Mouse (Mus musculus): Measurements from ENCODE around the gene Lrch4.

GRCm38 (mm10) chr5:137633397-137634084 lies 4.6 kb downstream of the Lrch4 start:
- TF ChIP-seq CTCF (IDR thresholded peaks at IDR 0.05; ENCODE audit: insufficient read depth, low read length) (no peak), POLR2A (IDR thresholded peaks at IDR 0.05; ENCODE audit: borderline replicate concordance, extremely low read depth, low read depth, low read length) (no peak)

Measured in lung, adult 2 months (tissue).